Mouse (Mus musculus): Measurements from ENCODE around the gene Megf6. TPM values are rescaled to one million over a fixed set of nuclear protein-coding genes. Genes with fewer than 3 reads are reported as not detected.

Megf6 gene
- polyA plus RNA-seq, 1 experiment from 2014 or later = 12.4 TPM

DNA sequence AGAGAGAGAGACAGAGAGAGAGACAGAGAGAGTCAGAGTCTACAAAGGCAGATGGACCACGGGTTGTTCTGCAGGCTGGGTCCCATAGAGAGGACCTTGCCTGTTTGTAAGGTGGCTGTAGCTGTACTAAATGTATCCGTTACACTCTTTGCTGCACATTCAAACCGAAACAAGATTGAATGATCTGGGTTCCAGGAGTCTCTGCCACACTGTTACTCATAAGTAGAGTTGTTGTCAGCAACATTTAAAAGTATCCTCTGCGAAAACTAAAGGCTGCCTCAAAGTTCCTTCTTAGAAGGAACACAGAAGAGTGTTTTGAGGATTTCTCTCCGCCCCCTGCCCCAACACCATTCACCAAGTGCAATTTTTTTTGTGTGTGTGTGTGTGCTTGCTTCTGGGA, 33.4 kb upstream of the Megf6 start:
- no peak for DNase-seq (ENCODE audit: low spot score, missing footprints)
- no peaks in the 10 kb centered on the region for H3K9me3 ChIP-seq (ENCODE audit: control insufficient read depth, low read length)
- H3K27ac ChIP-seq (ENCODE audit: low read depth, low read length) = no peak overlapping the region
- WGBS = 62% methylated on average over 5 of the region's 5 CpGs
- no peak for ATAC-seq (ENCODE audit: low FRiP score)
- no peaks in the 10 kb centered on the region for H3K36me3 ChIP-seq (ENCODE audit: control insufficient read depth, insufficient read depth, low read length)
- H3K27me3 ChIP-seq (ENCODE audit: control insufficient read depth, insufficient read depth, low read length) = peaks cover 49% of the 10 kb centered on the region
- H3K4me1 ChIP-seq (ENCODE audit: control insufficient read depth, insufficient read depth, low read length) = peaks cover 15% of the 10 kb centered on the region
- no peak overlapping the region for H3K4me3 ChIP-seq (ENCODE audit: low read depth, low read length)
- no peak overlapping the region for H3K4me2 ChIP-seq
- H3K9ac ChIP-seq (ENCODE audit: low read length) = no peak overlapping the region

- Histone ChIP-seq H3K36me3 (ENCODE audit: control insufficient read depth, insufficient read depth, low read length) (no peaks in the 10 kb centered on the region), H3K9ac (ENCODE audit: low read length) (peak overlapping the region; percentile 56), H3K27me3 (ENCODE audit: control insufficient read depth, insufficient read depth, low read length) (peaks cover 49% of the 10 kb centered on the region), H3K9me3 (ENCODE audit: control insufficient read depth, low read length) (no peaks in the 10 kb centered on the region), H3K4me3 (ENCODE audit: low read depth, low read length) (peak overlapping the region; percentile 43), H3K4me2 (peak overlapping the region; percentile 89), H3K27ac (ENCODE audit: low read depth, low read length) (no peak overlapping the region), H3K4me1 (ENCODE audit: control insufficient read depth, insufficient read depth, low read length) (peaks cover 22% of the 10 kb centered on the region)
- WGBS = 1% methylated on average over 57 of the region's 59 CpGs
- ATAC-seq (ENCODE audit: low FRiP score) (peak; percentile 23; the same call in 1 of the 2 replicates), DNase-seq (ENCODE audit: low spot score, missing footprints) (peak; percentile 96)
Observed at GRCm38 (mm10) chr4:154139671-154140181, 30.8 kb upstream of the Megf6 start.

DNA sequence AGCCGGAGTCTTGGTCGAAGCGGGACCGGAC, 30.5 kb upstream of the Megf6 start, which contains the start of gene Trp73:
Trp73 (minus strand) TSS at position 27 of the 31 bp plus-strand sequence.
- peak within 1 kb of the TSS; percentile 43 for H3K4me3 ChIP-seq (ENCODE audit: low read depth, low read length)
- no peaks in the 10 kb centered on the region for H3K9me3 ChIP-seq (ENCODE audit: control insufficient read depth, low read length)
- H3K27me3 ChIP-seq (ENCODE audit: control insufficient read depth, insufficient read depth, low read length) = peaks cover 49% of the 10 kb centered on the region
- no peaks in the 10 kb centered on the region for H3K36me3 ChIP-seq (ENCODE audit: control insufficient read depth, insufficient read depth, low read length)
- peak within 1 kb of the TSS; percentile 56 for H3K9ac ChIP-seq (ENCODE audit: low read length)
- peaks cover 22% of the 10 kb centered on the region for H3K4me1 ChIP-seq (ENCODE audit: control insufficient read depth, insufficient read depth, low read length)
- H3K27ac ChIP-seq (ENCODE audit: low read depth, low read length) = no peak within 1 kb of the TSS
- no CpG with 5 or more reads among the region's 4 CpGs for WGBS
- ATAC-seq (ENCODE audit: low FRiP score) = no peak
- DNase-seq (ENCODE audit: low spot score, missing footprints) = no peak
- H3K4me2 ChIP-seq = peak within 1 kb of the TSS; percentile 89

- under 1% methylated on average over 41 of the region's 46 CpGs for WGBS
- no peak for ATAC-seq (ENCODE audit: low FRiP score)
- H3K4me1 ChIP-seq (ENCODE audit: control insufficient read depth, insufficient read depth, low read length) = peaks cover 22% of the 10 kb centered on the region
Observed at GRCm38 (mm10) chr4:154140213-154141008, 30.1 kb upstream of the Megf6 start.

DNA sequence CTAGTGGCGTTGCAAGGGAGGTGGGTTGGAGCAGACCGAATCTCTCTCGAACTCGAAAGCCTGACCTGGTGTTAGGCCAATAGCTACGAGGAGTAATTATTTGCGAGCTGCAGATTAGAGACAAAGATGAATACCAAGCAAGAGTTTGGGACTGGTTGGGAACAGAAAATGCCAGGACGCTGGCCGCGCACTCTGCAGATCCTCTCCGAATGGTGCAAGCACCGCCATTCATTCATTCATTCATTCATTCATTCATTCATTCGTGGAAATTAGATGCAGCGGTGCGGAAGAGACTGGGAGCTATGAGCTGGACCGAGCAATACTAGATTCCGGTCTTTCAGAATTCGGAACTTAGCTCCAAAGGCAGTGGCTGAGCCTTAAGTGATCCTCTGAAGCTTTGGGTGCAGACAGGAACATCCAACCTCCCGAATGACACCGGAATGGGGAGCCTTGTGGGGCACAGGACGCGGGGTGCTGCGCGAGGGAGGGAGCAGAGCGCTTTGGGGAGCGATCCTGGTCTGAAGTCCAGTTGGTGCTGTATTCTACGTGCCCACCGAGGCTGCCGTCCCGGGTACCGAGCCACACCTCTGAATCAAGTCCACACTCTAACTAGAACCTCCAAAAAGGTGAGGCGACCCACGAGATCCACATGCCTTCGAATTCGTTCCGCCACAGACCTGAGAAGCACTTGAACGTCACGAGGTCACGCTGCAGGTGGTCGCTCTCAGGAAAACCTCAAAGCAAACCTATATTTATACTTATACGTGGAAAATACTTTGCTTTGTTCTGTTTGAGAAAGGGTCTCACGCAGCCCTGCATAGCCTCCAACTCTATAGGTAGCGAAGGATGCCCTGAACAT, 29.3 kb upstream of the Megf6 start:
- H3K4me3 ChIP-seq (ENCODE audit: low read depth, low read length) = peak overlapping the region; percentile 43; the same call in 1 of the 2 replicates
- H3K4me1 ChIP-seq (ENCODE audit: control insufficient read depth, insufficient read depth, low read length) = peaks cover 22% of the 10 kb centered on the region
- H3K36me3 ChIP-seq (ENCODE audit: control insufficient read depth, insufficient read depth, low read length) = no peaks in the 10 kb centered on the region
- peak overlapping the region; percentile 20; the same call in 1 of the 2 replicates for H3K4me2 ChIP-seq
- H3K9ac ChIP-seq (ENCODE audit: low read length) = no peak overlapping the region
- H3K27me3 ChIP-seq (ENCODE audit: control insufficient read depth, insufficient read depth, low read length) = peaks cover 49% of the 10 kb centered on the region
- DNase-seq (ENCODE audit: low spot score, missing footprints) = no peak
- H3K9me3 ChIP-seq (ENCODE audit: control insufficient read depth, low read length) = no peaks in the 10 kb centered on the region
- H3K27ac ChIP-seq (ENCODE audit: low read depth, low read length) = no peak overlapping the region
- no peak for ATAC-seq (ENCODE audit: low FRiP score)
- 3% methylated on average over 42 of the region's 42 CpGs for WGBS

More at GRCm38 (mm10) chr4:154140213-154141008, 30.1 kb upstream of the Megf6 start:
- no peaks in the 10 kb centered on the region for H3K9me3 ChIP-seq (ENCODE audit: control insufficient read depth, low read length)
- H3K9ac ChIP-seq (ENCODE audit: low read length) = peak overlapping the region; percentile 56
- no peaks in the 10 kb centered on the region for H3K36me3 ChIP-seq (ENCODE audit: control insufficient read depth, insufficient read depth, low read length)
- H3K27ac ChIP-seq (ENCODE audit: low read depth, low read length) = no peak overlapping the region
- peak overlapping the region; percentile 43 for H3K4me3 ChIP-seq (ENCODE audit: low read depth, low read length)
- peak; percentile 97 for DNase-seq (ENCODE audit: low spot score, missing footprints)
- peak overlapping the region; percentile 89 for H3K4me2 ChIP-seq
- peaks cover 49% of the 10 kb centered on the region for H3K27me3 ChIP-seq (ENCODE audit: control insufficient read depth, insufficient read depth, low read length)

- WGBS = 2% methylated on average over 49 of the region's 49 CpGs
- Histone ChIP-seq H3K9me3 (ENCODE audit: control insufficient read depth, low read length) (no peaks in the 10 kb centered on the region), H3K27me3 (ENCODE audit: control insufficient read depth, insufficient read depth, low read length) (peaks cover 45% of the 10 kb centered on the region), H3K27ac (ENCODE audit: low read depth, low read length) (no peak within 1 kb of the TSS), H3K4me1 (ENCODE audit: control insufficient read depth, insufficient read depth, low read length) (peaks cover 22% of the 10 kb centered on the region), H3K36me3 (ENCODE audit: control insufficient read depth, insufficient read depth, low read length) (peaks cover 2% of the 10 kb centered on the region), H3K4me2 (peak within 1 kb of the TSS; percentile 83), H3K4me3 (ENCODE audit: low read depth, low read length) (peak within 1 kb of the TSS; percentile 68), H3K9ac (ENCODE audit: low read length) (peak within 1 kb of the TSS; percentile 79)
- ATAC-seq (ENCODE audit: low FRiP score) (peak; percentile 95), DNase-seq (ENCODE audit: low spot score, missing footprints) (peak; percentile 98)
Observed at GRCm38 (mm10) chr4:154142211-154143040, 28.1 kb upstream of the Megf6 start, which contains the start of gene Wrap73. Wrap73 (plus strand) TSS chr4:154142372.

- H3K27ac ChIP-seq (ENCODE audit: low read depth, low read length) = no peak overlapping the region
- WGBS = 83% methylated on average over 3 of the region's 3 CpGs
- peaks cover 22% of the 10 kb centered on the region for H3K27me3 ChIP-seq (ENCODE audit: control insufficient read depth, insufficient read depth, low read length)
- no peak overlapping the region for H3K9ac ChIP-seq (ENCODE audit: low read length)
- H3K4me2 ChIP-seq = no peak overlapping the region
- peaks cover 5% of the 10 kb centered on the region for H3K36me3 ChIP-seq (ENCODE audit: control insufficient read depth, insufficient read depth, low read length)
- peaks cover 18% of the 10 kb centered on the region for H3K4me1 ChIP-seq (ENCODE audit: control insufficient read depth, insufficient read depth, low read length)
- no peak overlapping the region for H3K4me3 ChIP-seq (ENCODE audit: low read depth, low read length)
- no peak for ATAC-seq (ENCODE audit: low FRiP score)
- H3K9me3 ChIP-seq (ENCODE audit: control insufficient read depth, low read length) = no peaks in the 10 kb centered on the region
- peak; percentile 8 for DNase-seq (ENCODE audit: low spot score, missing footprints)
Observed at GRCm38 (mm10) chr4:154144712-154145111, 25.8 kb upstream of the Megf6 start.

GRCm38 (mm10) chr4:154146342-154146741, 24.2 kb upstream of the Megf6 start:
- H3K36me3 ChIP-seq (ENCODE audit: control insufficient read depth, insufficient read depth, low read length) = peaks cover 5% of the 10 kb centered on the region

More at GRCm38 (mm10) chr4:154146342-154146741, 24.2 kb upstream of the Megf6 start:
- DNase-seq (ENCODE audit: low spot score, missing footprints) = peak; percentile 21
- no peaks in the 10 kb centered on the region for H3K9me3 ChIP-seq (ENCODE audit: control insufficient read depth, low read length)
- H3K9ac ChIP-seq (ENCODE audit: low read length) = no peak overlapping the region
- peaks cover 6% of the 10 kb centered on the region for H3K27me3 ChIP-seq (ENCODE audit: control insufficient read depth, insufficient read depth, low read length)
- peaks cover 7% of the 10 kb centered on the region for H3K4me1 ChIP-seq (ENCODE audit: control insufficient read depth, insufficient read depth, low read length)
- WGBS = 86% methylated on average over 10 of the region's 10 CpGs
- H3K4me3 ChIP-seq (ENCODE audit: low read depth, low read length) = no peak overlapping the region
- no peak overlapping the region for H3K27ac ChIP-seq (ENCODE audit: low read depth, low read length)
- ATAC-seq (ENCODE audit: low FRiP score) = no peak
- H3K4me2 ChIP-seq = no peak overlapping the region

Data from midbrain, embryonic 11.5 days (tissue).